Mouse (Mus musculus) frontal cortex, adult 2 months (tissue): Measurements from ENCODE around the gene Kcnma1. TPM values are rescaled to one million over a fixed set of nuclear protein-coding genes. Genes with fewer than 3 reads are reported as not detected.

ENCODE experiments used
- DNase-seq, 2 experiments: peaks; one replicate each; pipeline ENCODE4 v3.0.0; 2022; ENCODE audit warnings: low spot score in 1 of 2; ENCODE audit errors: extremely low spot score in 1 of 2
- polyA plus RNA-seq: library from polyadenylated mRNA; depleted of rRNA; stranded (reverse); fragments of >200 nt; gene quantifications from 2 replicates; pipeline ENCODE4 v1.2.3, GENCODE M21; 2012

The Kcnma1 gene
- polyA plus RNA-seq, 1 experiment, result 51.9 TPM

- no peak for DNase-seq
Measured at GRCm38 (mm10) chr14:23492581-23493360, 521.5 kb downstream of the Kcnma1 start.

- DNase-seq, result no peak
Measured at GRCm38 (mm10) chr14:23491359-23491758, 522.9 kb downstream of the Kcnma1 start.

- peak in 1 of 2 experiments; percentile 29 for DNase-seq
Measured at GRCm38 (mm10) chr14:23486687-23487086, 527.6 kb downstream of the Kcnma1 start.

- no peak for DNase-seq
Measured at GRCm38 (mm10) chr14:23485802-23486500, 528.3 kb downstream of the Kcnma1 start.

GRCm38 (mm10) chr14:23475129-23475528 is 539.2 kb downstream of the Kcnma1 start:
- no peak for DNase-seq

- no peak for DNase-seq
Measured at GRCm38 (mm10) chr14:23470071-23470470, 544.2 kb downstream of the Kcnma1 start.

- DNase-seq, result no peak
Measured at GRCm38 (mm10) chr14:23465135-23465534, 549.2 kb downstream of the Kcnma1 start.

- DNase-seq, result no peak
Measured at GRCm38 (mm10) chr14:23458560-23458959, 555.7 kb downstream of the Kcnma1 start.

- no peak for DNase-seq
Measured at GRCm38 (mm10) chr14:23451681-23452080, 562.6 kb downstream of the Kcnma1 start.

- no peak for DNase-seq
Measured at GRCm38 (mm10) chr14:23437467-23437866, 576.8 kb downstream of the Kcnma1 start.

GRCm38 (mm10) chr14:23435861-23436260 is 578.4 kb downstream of the Kcnma1 start:
- DNase-seq, result no peak

GRCm38 (mm10) chr14:23430006-23430405 is 584.3 kb downstream of the Kcnma1 start:
- DNase-seq, result no peak

- peak in 1 of 2 experiments; percentile 47 for DNase-seq
Measured at GRCm38 (mm10) chr14:23429043-23429442, 585.2 kb downstream of the Kcnma1 start.

- no peak for DNase-seq
Measured at GRCm38 (mm10) chr14:23422481-23423040, 591.7 kb downstream of the Kcnma1 start.

GRCm38 (mm10) chr14:23418955-23419354 is 595.3 kb downstream of the Kcnma1 start:
- no peak for DNase-seq

- DNase-seq, result peak in 1 of 2 experiments; percentile 35
Measured at GRCm38 (mm10) chr14:23407051-23407450, 607.2 kb downstream of the Kcnma1 start.

- peak in 1 of 2 experiments; percentile 80 for DNase-seq
Measured at GRCm38 (mm10) chr14:23400777-23401469, 613.4 kb downstream of the Kcnma1 start.

GRCm38 (mm10) chr14:23397642-23398041 is 616.6 kb downstream of the Kcnma1 start:
- DNase-seq, result no peak

GRCm38 (mm10) chr14:23391566-23391965 is 622.7 kb downstream of the Kcnma1 start:
- DNase-seq, result no peak

- no peak for DNase-seq
Measured at GRCm38 (mm10) chr14:23390768-23391167, 623.5 kb downstream of the Kcnma1 start.

- no peak for DNase-seq
Measured at GRCm38 (mm10) chr14:23390161-23390560, 624.1 kb downstream of the Kcnma1 start.
